8 mouse cellular contexts compared by ENCODE assay signal in genomic region chr8:95716546-95717335, GRCm38 (mm10). TPM values are rescaled to one million over a fixed set of nuclear protein-coding genes. Genes with fewer than 3 reads are reported as not detected.
DNase-seq lines count a peak whose midpoint lies in the region; ATAC-seq and TF ChIP-seq lines count a peak whose summit lies in the region.

No protein-coding gene starts in this region.

- in situ Hi-C loops in ES-E14 (cut with MboI; ENCODE audit: low sequenced_read_pairs in 2 of 2, unreplicated experiment in 2 of 2): no loop called here

- peak overlapping the region; percentile 64 for H3K4me3 ChIP-seq in heart, embryonic 15.5 days
- peak overlapping the region; percentile 92 to 96 for H3K4me3 ChIP-seq in ES-E14 (ENCODE audit: insufficient read depth in 1 of 2, low read depth in 1 of 2, low read length in 2 of 2, poor library complexity in 1 of 2, severe bottlenecking in 1 of 2)
- peak overlapping the region; percentile 88 for H3K4me3 ChIP-seq in forebrain, embryonic 13.5 days
- H3K4me3 ChIP-seq in liver, embryonic 12.5 days: peak overlapping the region; percentile 96

- peaks cover 49% of the 10 kb centered on the region for H3K36me3 ChIP-seq in heart, embryonic 15.5 days
- peaks cover 24% of the 10 kb centered on the region for H3K36me3 ChIP-seq in ES-E14 (ENCODE audit: control insufficient read depth, insufficient read depth, low read length, poor library complexity, severe bottlenecking)
- peaks cover 54% of the 10 kb centered on the region for H3K36me3 ChIP-seq in forebrain, embryonic 13.5 days (ENCODE audit: poor library complexity, severe bottlenecking)
- H3K36me3 ChIP-seq in liver, embryonic 12.5 days: peaks cover 52% of the 10 kb centered on the region

- no peaks in the 10 kb centered on the region for H3K9me3 ChIP-seq in heart, embryonic 15.5 days (replicated peaks)
- no peaks in the 10 kb centered on the region for H3K9me3 ChIP-seq in ES-E14 (ENCODE audit: control insufficient read depth, insufficient read depth, low read depth, low read length)
- H3K9me3 ChIP-seq in forebrain, embryonic 13.5 days (replicated peaks): no peaks in the 10 kb centered on the region
- H3K9me3 ChIP-seq in liver, embryonic 12.5 days (replicated peaks): no peaks in the 10 kb centered on the region

- peak overlapping the region; percentile 60 for H3K9ac ChIP-seq in heart, embryonic 15.5 days
- peak overlapping the region; percentile 96 for H3K9ac ChIP-seq in ES-E14 (ENCODE audit: insufficient read depth, low read depth, low read length, poor library complexity, severe bottlenecking)
- H3K9ac ChIP-seq in forebrain, embryonic 13.5 days: peak overlapping the region; percentile 89
- peak overlapping the region; percentile 90 for H3K9ac ChIP-seq in liver, embryonic 12.5 days

- ATAC-seq in heart, embryonic 15.5 days (replicated peaks; ENCODE audit: insufficient number of reproducible peaks, insufficient read depth, low FRiP score, low read depth): no peak
- ATAC-seq in forebrain, embryonic 13.5 days: no peak
- ATAC-seq in liver, embryonic 12.5 days: no peak
- ATAC-seq in CD4-positive, CD25-positive, alpha-beta regulatory T cell, adult 4 months: no peak

- H3K27me3 ChIP-seq in heart, embryonic 15.5 days: no peaks in the 10 kb centered on the region
- no peaks in the 10 kb centered on the region for H3K27me3 ChIP-seq in forebrain, embryonic 13.5 days
- no peaks in the 10 kb centered on the region for H3K27me3 ChIP-seq in liver, embryonic 12.5 days (replicated peaks)

- intact Hi-C loops in heart, postnatal 14 days (cut with DNase I): loop anchor here (5.0 to 10.0 kb wide), 2 partner anchors 116 to 198 kb away; no protein-coding TSS in a partner anchor

- 20% methylated on average over 21 of the region's 21 CpGs for WGBS in heart, embryonic 15.5 days
- WGBS in forebrain, embryonic 13.5 days: 18% methylated on average over 21 of the region's 21 CpGs
- 15% methylated on average over 21 of the region's 21 CpGs for WGBS in liver, embryonic 12.5 days (ENCODE audit: insufficient replicate concordance)

- H3K4me2 ChIP-seq in heart, embryonic 15.5 days: peak overlapping the region; percentile 90
- H3K4me2 ChIP-seq in forebrain, embryonic 13.5 days: peak overlapping the region; percentile 93
- H3K4me2 ChIP-seq in liver, embryonic 12.5 days: peak overlapping the region; percentile 94

- DNase-seq in heart, postnatal 14 days: no peak
- no peak for DNase-seq in ES-E14 (ENCODE audit: low read depth, low spot score)
- DNase-seq in ovary, postnatal 14 days (ENCODE audit: low spot score): no peak
- no peak for DNase-seq in cerebellum, postnatal 4 days (ENCODE audit: low spot score in 2 of 2)

- H3K27ac ChIP-seq in heart, embryonic 15.5 days: peak overlapping the region; percentile 64
- H3K27ac ChIP-seq in ES-E14 (ENCODE audit: insufficient read depth, low read depth, low read length, poor library complexity, severe bottlenecking): no peak overlapping the region
- peak overlapping the region; percentile 65; the same call in 1 of the 2 replicates for H3K27ac ChIP-seq in forebrain, embryonic 13.5 days
- H3K27ac ChIP-seq in liver, embryonic 12.5 days: peak overlapping the region; percentile 87

- H3K4me1 ChIP-seq in heart, embryonic 15.5 days (replicated peaks): peaks cover 19% of the 10 kb centered on the region
- peaks cover 2 to 17% of the 10 kb centered on the region in 2 experiments for H3K4me1 ChIP-seq in ES-E14 (ENCODE audit: control insufficient read depth in 2 of 2, insufficient read depth in 2 of 2, low read length in 2 of 2, poor library complexity in 1 of 2)
- H3K4me1 ChIP-seq in forebrain, embryonic 13.5 days: peaks cover 16% of the 10 kb centered on the region
- peaks cover 60% of the 10 kb centered on the region for H3K4me1 ChIP-seq in liver, embryonic 12.5 days

TF ChIP-seq in ES-E14, 5 proteins besides CTCF, POLR2A, EP300 and RAD21:
- no peak for TF ChIP-seq HCFC1 (IDR thresholded peaks at IDR 0.05; ENCODE audit: borderline replicate concordance, insufficient read depth, low read length)

RNA-seq across cellular contexts. Expression of gene Setd6, which starts 1.1 kb away (rescaled TPM):
- polyA plus RNA-seq in heart, embryonic 15.5 days (2015; fragmentation: Nextera tagmentation; extraction: Ambion mirVana): 12.2 and 17.3 TPM in 2 replicates
- total RNA-seq in heart, postnatal 14 days (2021): 10 to 100 TPM in 1 of 2 experiments, 1 to 10 TPM in 1; 8.5 to 11.6 TPM
- 61.2 and 93.9 TPM in 2 replicates for total RNA-seq in ES-E14 (2012; rRNA removed)
- 22.3 and 30.5 TPM in 2 replicates for polyA plus RNA-seq in forebrain, embryonic 13.5 days (2015; fragmentation: Nextera tagmentation; extraction: Ambion mirVana)
- 29.8 and 32.7 TPM in 2 replicates for polyA plus RNA-seq in liver, embryonic 12.5 days (2016; fragmentation: Nextera tagmentation; extraction: Ambion mirVana)
- polyA plus RNA-seq in CD4-positive, CD25-positive, alpha-beta regulatory T cell, adult 4 months (2017; shearing (Covaris generic)): 1 to 10 TPM; 5.3 to 7.0 TPM

RNA-seq across cellular contexts. Expression of gene Ndrg4, which starts 40.0 kb away (rescaled TPM):
- polyA plus RNA-seq in heart, embryonic 15.5 days (2015; fragmentation: Nextera tagmentation; extraction: Ambion mirVana): 295 and 301 TPM in 2 replicates
- 100 to 1,000 TPM; 314 to 320 TPM for total RNA-seq in heart, postnatal 14 days (2021)
- 9.4 and 12.1 TPM in 2 replicates for total RNA-seq in ES-E14 (2012; rRNA removed)
- polyA plus RNA-seq in forebrain, embryonic 13.5 days (2015; fragmentation: Nextera tagmentation; extraction: Ambion mirVana): 76.9 and 103 TPM in 2 replicates
- 1.9 and 2.1 TPM in 2 replicates for polyA plus RNA-seq in liver, embryonic 12.5 days (2016; fragmentation: Nextera tagmentation; extraction: Ambion mirVana)
- polyA plus RNA-seq in CD4-positive, CD25-positive, alpha-beta regulatory T cell, adult 4 months (2017; shearing (Covaris generic)): 1 to 10 TPM in 1 of 2 experiments, under 1 TPM in 1; 0.83 to 1.6 TPM

Comparison
In these comparisons a context has a peak if more than half of its experiments do, and no peak if none do; other contexts are left out.
1. RNA of gene Ndrg4, which starts 40.0 kb away (polyA plus RNA-seq): 295 to 301 TPM in heart, embryonic 15.5 days and 76.9 to 103 TPM in forebrain, embryonic 13.5 days; 1.9 to 2.1 TPM in liver, embryonic 12.5 days and 0.83 to 1.6 TPM in CD4-positive, CD25-positive, alpha-beta regulatory T cell, adult 4 months; every median in the first group is over 10 times any median in the second.
2. Peak in every context shown above with its lines, with median percentiles within 50 percentile points of each other: H3K4me2 ChIP-seq, H3K4me3 ChIP-seq and H3K9ac ChIP-seq.